Mouse (Mus musculus) CH12.LX (cell line): ENCODE measurements around the gene Pla2g4f. TPM values are rescaled to one million over a fixed set of nuclear protein-coding genes. Genes with fewer than 3 reads are reported as not detected.

Experiments used
- DNase-seq: peaks from one replicate; pipeline ENCODE4 v3.0.0-alpha.2; 2013; ENCODE audit errors: extremely low read depth
- H3K27ac ChIP-seq: 2 replicates; pipeline ENCODE4 v1.5.1; 2012; ENCODE audit warnings: low read depth, mild to moderate bottlenecking, control low read depth, moderate library complexity; ENCODE audit not compliant: insufficient read depth
- H3K27me3 ChIP-seq: replicated peaks from 2 replicates; pipeline ENCODE3; 2012; ENCODE audit warnings: inconsistent platforms
- H3K36me3 ChIP-seq, 2 experiments: replicated peaks in 1 of 2; 2 replicates each; pipeline versions ENCODE3 to v1.6.1; 2012; ENCODE audit warnings: inconsistent platforms in 1 of 2, low read length in 1 of 2, mild to moderate bottlenecking in 1 of 2, mixed read lengths in 1 of 2, moderate library complexity in 1 of 2; ENCODE audit not compliant: control insufficient read depth in 1 of 2, insufficient read depth in 1 of 2
- H3K4me1 ChIP-seq, 2 experiments: 2 replicates each; pipeline ENCODE4 v1.6.1; 2012; ENCODE audit warnings: inconsistent platforms in 1 of 2, moderate library complexity in 1 of 2; ENCODE audit not compliant: insufficient read depth in 2 of 2, control insufficient read depth in 1 of 2
- H3K4me2 ChIP-seq: 2 replicates; pipeline ENCODE4 v1.6.1; 2012; ENCODE audit warnings: low read depth, mild to moderate bottlenecking, control low read depth; ENCODE audit not compliant: poor library complexity, insufficient read depth, severe bottlenecking
- H3K4me3 ChIP-seq, 3 experiments: fragments of 150-350 bp in 1 of 3; sonication (generic) in 1 of 3; replicated peaks in 1 of 3; 2 replicates each; pipeline versions ENCODE3 to v1.5.1; 2011 to 2012; ENCODE audit warnings: low read depth in 2 of 3, low read length in 2 of 3, mild to moderate bottlenecking in 2 of 3, moderate library complexity in 2 of 3, control low read depth in 1 of 3, improper control_type of control experiment in 1 of 3, inconsistent platforms in 1 of 3, mixed read lengths in 1 of 3; ENCODE audit not compliant: poor library complexity in 1 of 3
- H3K79me2 ChIP-seq: replicated peaks from 2 replicates; pipeline ENCODE4 v1.6.1; 2012; ENCODE audit warnings: mild to moderate bottlenecking, moderate library complexity; ENCODE audit not compliant: control insufficient read depth, poor library complexity, insufficient read depth, severe bottlenecking; ENCODE audit errors: extremely low read depth
- H3K9ac ChIP-seq: 2 replicates; pipeline ENCODE4 v1.6.1; 2012; ENCODE audit warnings: low read depth, mild to moderate bottlenecking, control low read depth, moderate library complexity; ENCODE audit not compliant: insufficient read depth
- H3K9me3 ChIP-seq: replicated peaks from 2 replicates; pipeline ENCODE3; 2012; ENCODE audit warnings: low read length, inconsistent platforms, mixed read lengths
- BHLHE40 ChIP-seq: IDR thresholded peaks from 2 replicates; pipeline ENCODE4 v1.6.1; 2011; ENCODE audit warnings: mild to moderate bottlenecking, low read depth, low read length, improper control_type of control experiment
- CHD1 ChIP-seq: IDR thresholded peaks from 2 replicates; pipeline ENCODE4 v1.6.1; 2012; ENCODE audit warnings: low read depth, low read length, improper control_type of control experiment, inconsistent platforms
- CHD2 ChIP-seq: IDR thresholded peaks from 2 replicates; pipeline ENCODE4 v1.6.1; 2011; ENCODE audit warnings: low read length, improper control_type of control experiment
- EP300 ChIP-seq: IDR thresholded peaks from 2 replicates; pipeline ENCODE4 v1.6.1; 2011; ENCODE audit warnings: low read length, improper control_type of control experiment
- GABPA ChIP-seq: IDR thresholded peaks from 2 replicates; pipeline ENCODE4 v1.6.1; 2012; ENCODE audit warnings: low read depth, low read length, improper control_type of control experiment, inconsistent platforms; ENCODE audit not compliant: insufficient replicate concordance
- IRF4 ChIP-seq: IDR thresholded peaks from 2 replicates; pipeline ENCODE4 v1.6.1; 2014; ENCODE audit warnings: low read depth, mild to moderate bottlenecking, inconsistent platforms, low read length, improper control_type of control experiment
- JUN ChIP-seq: IDR thresholded peaks from 2 replicates; pipeline ENCODE4 v1.6.1; 2011; ENCODE audit warnings: low read depth, mild to moderate bottlenecking, low read length, improper control_type of control experiment, moderate library complexity; ENCODE audit not compliant: insufficient read depth
- MAFK ChIP-seq: IDR thresholded peaks from 2 replicates; pipeline ENCODE4 v1.6.1; 2011; ENCODE audit warnings: low read length, improper control_type of control experiment; ENCODE audit not compliant: insufficient replicate concordance
- MAZ ChIP-seq: IDR thresholded peaks from 2 replicates; pipeline ENCODE4 v1.6.1; 2012; ENCODE audit warnings: low read depth, mild to moderate bottlenecking, inconsistent platforms, low read length, improper control_type of control experiment, moderate library complexity
- MXI1 ChIP-seq: IDR thresholded peaks from 2 replicates; pipeline ENCODE4 v1.6.1; 2011; ENCODE audit warnings: mild to moderate bottlenecking, low read depth, low read length, improper control_type of control experiment
- MYC ChIP-seq: IDR thresholded peaks from 2 replicates; pipeline ENCODE4 v1.6.1; 2011; ENCODE audit warnings: low read depth, mild to moderate bottlenecking, improper control_type of control experiment, low read length
- NELFE ChIP-seq: IDR thresholded peaks from 2 replicates; pipeline ENCODE4 v1.6.1; 2011; ENCODE audit warnings: low read depth, low read length, improper control_type of control experiment
- POLR2A ChIP-seq: IDR thresholded peaks from 2 replicates; pipeline ENCODE4 v1.6.1; 2011; ENCODE audit warnings: low read depth, mild to moderate bottlenecking, improper control_type of control experiment, low read length
- TBP ChIP-seq: conservative IDR thresholded peaks from 2 replicates; pipeline ENCODE4 v1.6.1; 2011; ENCODE audit warnings: low read depth, low read length, improper control_type of control experiment
- TCF12 ChIP-seq: IDR thresholded peaks from 2 replicates; pipeline ENCODE4 v1.6.1; 2014; ENCODE audit warnings: low read depth, mild to moderate bottlenecking, inconsistent platforms, low read length, improper control_type of control experiment
- UBTF ChIP-seq: IDR thresholded peaks from 2 replicates; pipeline ENCODE4 v1.6.1; 2012; ENCODE audit warnings: low read depth, mild to moderate bottlenecking, inconsistent platforms, low read length, improper control_type of control experiment, moderate library complexity
- ZC3H11A ChIP-seq: IDR thresholded peaks from 2 replicates; pipeline ENCODE4 v1.6.1; 2012; ENCODE audit warnings: low read depth, mild to moderate bottlenecking, inconsistent platforms, low read length, improper control_type of control experiment
- ZNF384 ChIP-seq: IDR thresholded peaks from 2 replicates; pipeline ENCODE4 v1.6.1; 2012; ENCODE audit warnings: low read depth, low read length, improper control_type of control experiment, inconsistent platforms
- dilution Hi-C: fragments of 300-500 bp; cut with MboI; formaldehyde crosslinking; loops from 2 replicates; pipeline ENCODE4 v1.14.3; 2020; ENCODE audit warnings: low sequenced_read_pairs; ENCODE audit not compliant: extremely low pct_unique_long_range_greater_than_20kb, extremely low pct_ligation_motif_present
- in situ Hi-C: fragments of 300-500 bp; cut with MboI; formaldehyde crosslinking; loops from 3 replicates; pipeline ENCODE4 v1.14.3; 2019; ENCODE audit warnings: low sequenced_read_pairs, low pct_ligation_motif_present, low pct_unique_long_range_greater_than_20kb, mixed read lengths
- polyA plus RNA-seq: library from polyadenylated mRNA; unstranded; fragments of >175 nt; gene quantifications from 2 replicates; pipeline ENCODE4 v1.2.1, GENCODE M21; 2012; ENCODE audit warnings: low read depth; ENCODE audit not compliant: insufficient read length
- total RNA-seq, 2 experiments: library from RNA; depleted of rRNA; stranded (reverse); fragments of 300-350 nt in 1 of 2; fragments of >200 nt in 1 of 2; gene quantifications; 2 replicates each; pipeline ENCODE4 v1.2.3; 2012 to 2014

Gene Pla2g4f
- total and polyA plus RNA-seq, 3 experiments, result 0.30 to 1.3 TPM; not detected in 1

DNA sequence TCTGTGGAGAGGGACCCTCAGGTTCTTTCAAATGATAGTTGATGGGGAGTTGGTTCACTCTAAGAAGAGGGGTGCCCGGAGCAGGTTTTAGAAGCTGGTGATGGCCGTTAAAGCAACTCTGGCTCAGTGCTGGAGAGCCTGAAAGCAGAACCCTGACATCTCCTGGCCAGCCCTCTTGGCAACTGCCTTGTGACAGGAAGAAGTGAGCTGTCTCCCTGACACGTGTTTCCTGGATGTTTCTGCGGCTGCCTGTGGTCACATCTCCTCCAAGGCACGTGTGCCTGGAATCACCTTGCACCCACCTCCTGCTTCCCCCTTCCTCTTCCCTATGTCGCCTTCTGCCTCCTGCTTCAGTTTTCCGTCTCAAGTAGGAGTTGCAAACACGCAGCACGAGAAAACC, 34.2 kb upstream of the Pla2g4f start:
- H3K79me2 ChIP-seq, result peaks cover 20% of the 10 kb centered on the region
- H3K36me3 ChIP-seq, result peaks cover 42 to 75% of the 10 kb centered on the region in 2 experiments
- dilution Hi-C loops, result no loop called here
- DNase-seq, result no peak
- TF ChIP-seq JUN (no peak), BHLHE40 (peak; percentile 56)
- TF ChIP-seq, all 38 proteins: peak for 1
- no peaks in the 10 kb centered on the region for H3K27me3 ChIP-seq
- H3K4me2 ChIP-seq, result no peak overlapping the region
- H3K27ac ChIP-seq, result no peak overlapping the region
- peaks cover 4 to 26% of the 10 kb centered on the region in 2 experiments for H3K4me1 ChIP-seq
- no peak overlapping the region for H3K4me3 ChIP-seq
- no peak overlapping the region for H3K9ac ChIP-seq
- in situ Hi-C loops, result no loop called here
- H3K9me3 ChIP-seq, result no peaks in the 10 kb centered on the region

DNA sequence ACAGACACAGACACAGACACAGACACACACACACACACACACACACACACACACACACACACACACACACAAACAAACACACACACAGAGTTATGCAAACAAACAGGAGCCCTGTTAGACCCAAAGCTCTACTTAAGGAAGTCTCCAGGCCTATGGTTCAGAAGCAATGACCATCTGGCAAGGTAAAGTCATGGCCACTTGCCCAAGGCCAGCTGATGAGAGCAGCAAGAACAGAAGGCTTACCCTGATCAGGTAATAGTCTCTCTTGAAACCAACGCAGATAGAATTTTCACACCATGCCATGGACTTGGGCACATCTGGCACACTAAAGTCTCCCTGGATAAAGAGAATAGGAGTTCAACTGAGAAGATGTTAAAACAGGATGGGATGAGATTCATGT, 27.8 kb upstream of the Pla2g4f start:
- in situ Hi-C loops, result no loop called here
- no peak overlapping the region for H3K9ac ChIP-seq
- TF ChIP-seq TBP (no peak), NELFE (no peak), MXI1 (no peak), ZC3H11A (no peak), GABPA (no peak), POLR2A (no peak), TCF12 (no peak), MAFK (no peak), CHD1 (no peak), UBTF (no peak), EP300 (no peak), ZNF384 (no peak), MAZ (no peak), CHD2 (no peak), BHLHE40 (no peak), IRF4 (no peak), MYC (no peak), JUN (no peak)
- DNase-seq, result no peak
- H3K27ac ChIP-seq, result no peak overlapping the region
- no peaks in the 10 kb centered on the region for H3K27me3 ChIP-seq
- H3K4me3 ChIP-seq, result no peak overlapping the region
- no peak overlapping the region for H3K4me2 ChIP-seq
- peaks cover 76 to 93% of the 10 kb centered on the region in 2 experiments for H3K36me3 ChIP-seq
- no peaks in the 10 kb centered on the region for H3K9me3 ChIP-seq
- dilution Hi-C loops, result no loop called here
- H3K79me2 ChIP-seq, result no peaks in the 10 kb centered on the region
- H3K4me1 ChIP-seq, result no peaks in the 10 kb centered on the region
